Mouse (Mus musculus): ENCODE measurements around the gene Rhog. TPM values are rescaled to one million over a fixed set of nuclear protein-coding genes. Genes with fewer than 3 reads are reported as not detected.

Gene Rhog
- polyA plus RNA-seq, 2 experiments = 31.4 to 53.4 TPM

DNA sequence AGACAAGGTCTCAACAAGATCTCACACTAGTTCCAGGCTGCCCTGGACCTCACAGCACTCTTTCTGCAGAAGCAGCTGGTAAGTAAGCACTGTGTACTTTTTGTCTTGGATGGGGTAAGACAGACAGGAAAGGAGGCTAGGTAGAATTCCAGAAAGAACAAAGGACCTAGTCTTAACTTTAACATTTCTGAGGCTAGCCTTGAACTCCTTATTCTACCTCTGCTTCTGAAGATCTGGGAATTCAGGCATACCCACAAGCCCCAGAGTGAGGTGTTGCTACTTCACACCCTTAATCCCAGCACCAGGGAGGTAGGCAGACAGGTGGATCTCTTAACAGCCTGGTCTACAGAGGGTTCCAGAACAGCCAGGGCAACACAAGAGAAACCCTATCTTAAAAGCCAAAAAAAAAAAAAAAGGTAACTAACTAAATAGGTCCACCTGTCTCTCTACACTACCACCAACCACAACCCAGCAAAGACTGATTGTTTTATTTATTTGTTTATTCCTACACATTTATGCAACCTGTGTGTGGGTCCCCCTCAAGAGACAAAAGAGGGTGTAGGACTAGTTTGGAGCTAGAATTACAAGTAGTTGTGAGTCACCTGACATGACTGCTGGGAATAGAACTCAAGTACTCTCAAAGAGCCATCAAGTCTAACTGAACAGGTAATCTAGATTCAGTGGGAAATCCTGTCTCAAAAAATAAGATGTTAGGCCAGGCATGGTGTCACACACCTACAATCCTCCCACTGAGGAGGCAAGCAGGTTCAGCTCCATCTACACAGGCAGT lies 54.7 kb downstream of the Rhog start:
- H3K9ac ChIP-seq (replicated peaks) = no peak overlapping the region
- DNase-seq (ENCODE audit: low read depth in 3 of 3, low spot score in 3 of 3) (no peak), ATAC-seq (ENCODE audit: insufficient read depth) (no peak)
- no peak overlapping the region for H3K4me2 ChIP-seq (ENCODE audit: low read depth)
- no peak for TF ChIP-seq EP300 (IDR thresholded peaks at IDR 0.05; ENCODE audit: low read depth)
- no peak for TF ChIP-seq CTCF (IDR thresholded peaks at IDR 0.05; ENCODE audit: low read depth)
- H3K27ac ChIP-seq = no peak overlapping the region
- H3K27me3 ChIP-seq (ENCODE audit: control insufficient read depth, insufficient read depth, low read length) = no peaks in the 10 kb centered on the region
- H3K9me3 ChIP-seq (ENCODE audit: control insufficient read depth, low read length) = no peaks in the 10 kb centered on the region
- peaks cover 13 to 21% of the 10 kb centered on the region in 2 experiments for H3K4me1 ChIP-seq (replicated peaks; ENCODE audit: control insufficient read depth in 2 of 2, insufficient read depth in 2 of 2, low read length in 1 of 2)
- no peaks in the 10 kb centered on the region for H3K36me3 ChIP-seq (replicated peaks; ENCODE audit: control insufficient read depth, insufficient read depth, low read depth)
- H3K4me3 ChIP-seq (ENCODE audit: insufficient read depth in 1 of 2, low read depth in 2 of 2, low read length in 2 of 2) = no peak overlapping the region

DNA sequence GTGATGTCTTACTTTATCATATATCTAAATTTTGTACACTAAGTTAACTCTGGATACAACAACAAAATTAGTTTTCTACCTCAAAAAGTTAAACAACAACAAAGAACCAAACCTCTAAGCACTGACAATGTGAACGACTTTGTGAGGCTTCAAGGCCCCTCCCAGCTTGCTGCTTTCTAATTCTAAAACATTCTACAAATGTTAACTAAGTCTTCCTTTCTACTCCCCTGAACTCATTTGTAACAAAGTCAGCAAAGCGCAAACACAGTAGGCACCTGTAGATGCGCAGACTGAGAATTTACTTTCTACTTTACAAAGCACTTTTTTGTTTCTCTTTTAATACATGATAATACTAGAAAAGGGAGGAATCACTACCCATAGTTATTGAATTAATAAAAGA lies 55.3 kb downstream of the Rhog start:
- DNase-seq (ENCODE audit: low read depth in 3 of 3, low spot score in 3 of 3) (no peak), ATAC-seq (ENCODE audit: insufficient read depth) (no peak)
- Histone ChIP-seq H3K9me3 (ENCODE audit: control insufficient read depth, low read length) (no peaks in the 10 kb centered on the region), H3K36me3 (replicated peaks; ENCODE audit: control insufficient read depth, insufficient read depth, low read depth) (no peaks in the 10 kb centered on the region), H3K27me3 (ENCODE audit: control insufficient read depth, insufficient read depth, low read length) (no peaks in the 10 kb centered on the region), H3K27ac (no peak overlapping the region), H3K4me1 (replicated peaks; ENCODE audit: control insufficient read depth in 2 of 2, insufficient read depth in 2 of 2, low read length in 1 of 2) (peaks cover 7 to 15% of the 10 kb centered on the region in 2 experiments), H3K9ac (replicated peaks) (no peak overlapping the region), H3K4me3 (ENCODE audit: insufficient read depth in 1 of 2, low read depth in 2 of 2, low read length in 2 of 2) (no peak overlapping the region), H3K4me2 (ENCODE audit: low read depth) (no peak overlapping the region)
- WGBS (ENCODE audit: insufficient replicate concordance) = 77% methylated on average over 3 of the region's 3 CpGs
- TF ChIP-seq EP300 (IDR thresholded peaks at IDR 0.05; ENCODE audit: low read depth) (no peak), CTCF (IDR thresholded peaks at IDR 0.05; ENCODE audit: low read depth) (no peak)

DNA sequence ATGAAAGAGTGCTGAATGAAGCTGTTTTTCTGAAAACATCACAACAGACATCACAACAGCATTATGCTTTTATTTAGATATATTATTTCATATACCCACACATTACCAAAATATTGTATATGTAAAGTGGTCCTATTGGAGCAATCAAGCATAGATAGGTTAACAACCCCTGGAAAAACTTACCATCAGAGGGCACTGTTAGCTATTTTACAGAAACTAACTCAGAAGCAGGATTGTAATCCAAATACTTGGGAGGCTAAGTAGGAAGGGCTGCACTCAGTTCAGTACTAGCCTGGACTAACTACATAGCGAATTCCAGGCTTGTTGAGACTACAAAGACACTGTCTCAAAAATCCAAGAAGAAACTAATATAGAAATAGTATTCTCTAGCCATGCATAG lies 63.5 kb downstream of the Rhog start:
- DNase-seq (ENCODE audit: low read depth in 3 of 3, low spot score in 3 of 3) = no peak
- Histone ChIP-seq H3K4me3 (ENCODE audit: insufficient read depth in 1 of 2, low read depth in 2 of 2, low read length in 2 of 2) (no peak overlapping the region), H3K9ac (replicated peaks) (no peak overlapping the region), H3K36me3 (replicated peaks; ENCODE audit: control insufficient read depth, insufficient read depth, low read depth) (peaks cover 47% of the 10 kb centered on the region), H3K9me3 (ENCODE audit: control insufficient read depth, low read length) (no peaks in the 10 kb centered on the region), H3K27me3 (ENCODE audit: control insufficient read depth, insufficient read depth, low read length) (no peaks in the 10 kb centered on the region), H3K27ac (no peak overlapping the region), H3K4me2 (ENCODE audit: low read depth) (no peak overlapping the region), H3K4me1 (replicated peaks; ENCODE audit: control insufficient read depth in 2 of 2, insufficient read depth in 2 of 2, low read length in 1 of 2) (no peaks in the 10 kb centered on the region)
- no peak for ATAC-seq (ENCODE audit: insufficient read depth)
- 91% methylated on average over 1 of the region's 1 CpGs for WGBS (ENCODE audit: insufficient replicate concordance)
- TF ChIP-seq CTCF (IDR thresholded peaks at IDR 0.05; ENCODE audit: low read depth) = no peak
- no peak for TF ChIP-seq EP300 (IDR thresholded peaks at IDR 0.05; ENCODE audit: low read depth)

Other genes with a start within 250 kb of the Rhog start
- gene Il18bp, start 237.4 kb downstream of the Rhog start, polyA plus RNA-seq (2012; rRNA removed) = 12.7 and 14.8 TPM in 2 replicates
- 15.0 and 15.9 TPM in 2 replicates for gene Il18bp, start 237.4 kb downstream of the Rhog start, polyA plus RNA-seq (2014; fragmentation: Nextera tagmentation; extraction: Ambion mirVana)
- 10.9 and 16.9 TPM in 2 replicates for gene Rnf121, start 190.6 kb downstream of the Rhog start, polyA plus RNA-seq (2012; rRNA removed)
- gene Rnf121, start 190.6 kb downstream of the Rhog start, polyA plus RNA-seq (2014; fragmentation: Nextera tagmentation; extraction: Ambion mirVana) = 10.0 and 10.5 TPM in 2 replicates
- 14.7 and 16.0 TPM in 2 replicates for gene Xndc1, start 190.5 kb downstream of the Rhog start, polyA plus RNA-seq (2012; rRNA removed)
- gene Xndc1, start 190.5 kb downstream of the Rhog start, polyA plus RNA-seq (2014; fragmentation: Nextera tagmentation; extraction: Ambion mirVana) = 5.4 and 6.3 TPM in 2 replicates
- 1.1 and 1.5 TPM in 2 replicates for gene Xntrpc, start 190.3 kb downstream of the Rhog start, polyA plus RNA-seq (2012; rRNA removed)
- gene Xntrpc, start 190.3 kb downstream of the Rhog start, polyA plus RNA-seq (2014; fragmentation: Nextera tagmentation; extraction: Ambion mirVana) = 0.20 and 0.36 TPM in 2 replicates
- 0.12 TPM in 1 of 2 replicates, not detected in the other for gene Trpc2, start 172.9 kb downstream of the Rhog start, polyA plus RNA-seq (2012; rRNA removed)
- gene Trpc2, start 172.9 kb downstream of the Rhog start, polyA plus RNA-seq (2014; fragmentation: Nextera tagmentation; extraction: Ambion mirVana) = not detected in 2 replicates
- gene Art1, start 154.3 kb downstream of the Rhog start, polyA plus RNA-seq (2012; rRNA removed) = 0.04 TPM in 1 of 2 replicates, not detected in the other
- gene Art1, start 154.3 kb downstream of the Rhog start, polyA plus RNA-seq (2014; fragmentation: Nextera tagmentation; extraction: Ambion mirVana) = not detected in 2 replicates
- 0.08 and 0.10 TPM in 2 replicates for gene Art5, start 146.6 kb downstream of the Rhog start, polyA plus RNA-seq (2012; rRNA removed)
- gene Art5, start 146.6 kb downstream of the Rhog start, polyA plus RNA-seq (2014; fragmentation: Nextera tagmentation; extraction: Ambion mirVana) = 0.15 and 0.20 TPM in 2 replicates
- not detected in 2 replicates for gene Chrna10, start 139.2 kb downstream of the Rhog start, polyA plus RNA-seq (2012; rRNA removed)
- not detected in 2 replicates for gene Chrna10, start 139.2 kb downstream of the Rhog start, polyA plus RNA-seq (2014; fragmentation: Nextera tagmentation; extraction: Ambion mirVana)
- gene Nup98, start 45.9 kb downstream of the Rhog start, polyA plus RNA-seq (2012; rRNA removed) = 7.0 and 8.8 TPM in 2 replicates
- 16.3 and 17.4 TPM in 2 replicates for gene Nup98, start 45.9 kb downstream of the Rhog start, polyA plus RNA-seq (2014; fragmentation: Nextera tagmentation; extraction: Ambion mirVana)
- 14.5 and 15.4 TPM in 2 replicates for gene Pgap2, start 45.8 kb downstream of the Rhog start, polyA plus RNA-seq (2012; rRNA removed)
- gene Pgap2, start 45.8 kb downstream of the Rhog start, polyA plus RNA-seq (2014; fragmentation: Nextera tagmentation; extraction: Ambion mirVana) = 18.0 and 20.2 TPM in 2 replicates
- gene Stim1, start 11.8 kb upstream of the Rhog start, polyA plus RNA-seq (2012; rRNA removed) = 6.9 and 7.9 TPM in 2 replicates
- 9.3 and 11.2 TPM in 2 replicates for gene Stim1, start 11.8 kb upstream of the Rhog start, polyA plus RNA-seq (2014; fragmentation: Nextera tagmentation; extraction: Ambion mirVana)
- 67.5 and 107 TPM in 2 replicates for gene Rrm1, start 185.6 kb upstream of the Rhog start, polyA plus RNA-seq (2012; rRNA removed)
- 185 and 196 TPM in 2 replicates for gene Rrm1, start 185.6 kb upstream of the Rhog start, polyA plus RNA-seq (2014; fragmentation: Nextera tagmentation; extraction: Ambion mirVana)
- gene Olfr543, start 225.6 kb upstream of the Rhog start, polyA plus RNA-seq (2012; rRNA removed) = not detected in 2 replicates
- gene Olfr543, start 225.6 kb upstream of the Rhog start, polyA plus RNA-seq (2014; fragmentation: Nextera tagmentation; extraction: Ambion mirVana) = 0.37 and 0.39 TPM in 2 replicates
- gene Olfr544, start 232.3 kb upstream of the Rhog start, polyA plus RNA-seq (2012; rRNA removed) = not detected in 2 replicates
- 0.04 and 0.17 TPM in 2 replicates for gene Olfr544, start 232.3 kb upstream of the Rhog start, polyA plus RNA-seq (2014; fragmentation: Nextera tagmentation; extraction: Ambion mirVana)
- gene Olfr545, start 243.5 kb upstream of the Rhog start, polyA plus RNA-seq (2012; rRNA removed) = not detected in 2 replicates
- gene Olfr545, start 243.5 kb upstream of the Rhog start, polyA plus RNA-seq (2014; fragmentation: Nextera tagmentation; extraction: Ambion mirVana) = not detected in 2 replicates